Mouse (Mus musculus) midbrain, embryonic 14.5 days (tissue): ENCODE data around the gene Gabrb1. TPM values are rescaled to one million over a fixed set of nuclear protein-coding genes. Genes with fewer than 3 reads are reported as not detected.
"Not testable (repeated sequence)": the region's sequence is repeated elsewhere in the genome, so short reads cannot be mapped to it uniquely, and the experiment has no call there.

Source experiments
- ATAC-seq: fragments of 200-750 bp; cut with Nextera tagmentation; 2 replicates; pipeline ENCODE4 v1.8.0; 2017; ENCODE audit warnings: moderate number of reproducible peaks, moderate library complexity; ENCODE audit not compliant: low FRiP score, low TSS enrichment
- DNase-seq: peaks from one replicate; pipeline ENCODE4 v3.0.0-alpha.2; 2015
- H3K27ac ChIP-seq: fragments of 300-500 bp; sonication (generic); replicated peaks from 2 replicates; pipeline ENCODE4 v1.5.1; 2014; ENCODE audit warnings: mild to moderate bottlenecking, low read depth, low read length, moderate library complexity
- H3K27me3 ChIP-seq: fragments of 300-500 bp; sonication (generic); 2 replicates; pipeline ENCODE4 v1.6.1; 2014; ENCODE audit warnings: low read length, control low read depth, mixed read lengths; ENCODE audit not compliant: control insufficient read depth, insufficient read depth
- H3K36me3 ChIP-seq: fragments of 300-500 bp; sonication (generic); 2 replicates; pipeline ENCODE4 v1.6.1; 2014; ENCODE audit warnings: low read length, control low read depth; ENCODE audit not compliant: control insufficient read depth, insufficient read depth
- H3K4me1 ChIP-seq: fragments of 300-500 bp; sonication (generic); 2 replicates; pipeline ENCODE4 v1.6.1; 2014; ENCODE audit warnings: mild to moderate bottlenecking, antibody characterized with exemption, low read length, control low read depth; ENCODE audit not compliant: control insufficient read depth, insufficient read depth
- H3K4me2 ChIP-seq: fragments of 300-500 bp; sonication (generic); 2 replicates; pipeline ENCODE4 v1.6.1; 2014; ENCODE audit warnings: mild to moderate bottlenecking, low read length, moderate library complexity
- H3K4me3 ChIP-seq: fragments of 300-500 bp; sonication (generic); replicated peaks from 2 replicates; pipeline ENCODE4 v1.5.1; 2014; ENCODE audit warnings: low read depth, low read length
- H3K9ac ChIP-seq: fragments of 300-500 bp; sonication (generic); replicated peaks from 2 replicates; pipeline ENCODE4 v1.6.1; 2014; ENCODE audit warnings: mild to moderate bottlenecking, low read length, moderate library complexity
- H3K9me3 ChIP-seq: fragments of 300-500 bp; sonication (generic); 2 replicates; pipeline ENCODE4 v1.6.1; 2016; ENCODE audit warnings: low read length, control low read depth, mixed read lengths; ENCODE audit not compliant: control insufficient read depth
- WGBS: fragments of 180-500 bp; shearing (Covaris S2); extraction: QIAGEN DNeasy Blood & Tissue Kit; methylation state at CpG from one replicate; pipeline ENCODE4 v1.1.7; 2014; 5-methylcytosine and 5-hydroxymethylcytosine counted together
- polyA plus RNA-seq: library from polyadenylated mRNA; unstranded; fragments of >200 nt; fragmentation: Nextera tagmentation; extraction: Ambion mirVana; gene quantifications from 2 replicates; pipeline ENCODE4 v1.2.1, GENCODE M21; 2014

Gabrb1 gene
- polyA plus RNA-seq, 1 experiment from 2014 or later: 18.8 TPM

GRCm38 (mm10) chr5:72150870-72151269 lies 493.0 kb downstream of the Gabrb1 start:
- no peak for ATAC-seq
- no peak overlapping the region for H3K4me2 ChIP-seq
- no peak overlapping the region for H3K4me3 ChIP-seq
- no peak for DNase-seq
- no peaks in the 10 kb centered on the region for H3K9me3 ChIP-seq
- H3K4me1 ChIP-seq: 0 out of 2 replicates have a peak, but pooled peaks cover 8% of the 10 kb centered on the region
- no peak overlapping the region for H3K9ac ChIP-seq
- no peaks in the 10 kb centered on the region for H3K27me3 ChIP-seq
- H3K36me3 ChIP-seq: no peaks in the 10 kb centered on the region
- no peak overlapping the region for H3K27ac ChIP-seq
- WGBS: over 99% methylated on average over 5 of the region's 5 CpGs

GRCm38 (mm10) chr5:72155686-72156085 lies 497.8 kb downstream of the Gabrb1 start:
- not testable (repeated sequence) for DNase-seq, H3K4me2 ChIP-seq, ATAC-seq, H3K4me3 ChIP-seq, H3K27ac ChIP-seq, H3K27me3 ChIP-seq, H3K9me3 ChIP-seq, H3K9ac ChIP-seq, H3K4me1 ChIP-seq
- 71% methylated on average over 3 of the region's 3 CpGs for WGBS
- peaks cover 30% of the 10 kb centered on the region for H3K36me3 ChIP-seq

- Histone ChIP-seq H3K4me1 (no peaks in the 10 kb centered on the region), H3K9me3 (no peaks in the 10 kb centered on the region), H3K9ac (no peak overlapping the region), H3K36me3 (peaks cover 39% of the 10 kb centered on the region), H3K4me2 (no peak overlapping the region), H3K4me3 (no peak overlapping the region), H3K27ac (no peak overlapping the region), H3K27me3 (no peaks in the 10 kb centered on the region)
- DNase-seq (no peak), ATAC-seq (no peak)
- WGBS: 98% methylated on average over 5 of the region's 5 CpGs
These were observed 498.7 kb downstream of the Gabrb1 start for GRCm38 (mm10) chr5:72156598-72156997.

GRCm38 (mm10) chr5:72158667-72159066 lies 500.8 kb downstream of the Gabrb1 start:
- WGBS: 95% methylated on average over 12 of the region's 12 CpGs
- Histone ChIP-seq H3K27me3 (no peaks in the 10 kb centered on the region), H3K4me1 (no peaks in the 10 kb centered on the region), H3K9me3 (no peaks in the 10 kb centered on the region), H3K36me3 (peaks cover 53% of the 10 kb centered on the region), H3K4me2 (no peak overlapping the region), H3K9ac (no peak overlapping the region), H3K4me3 (no peak overlapping the region), H3K27ac (no peak overlapping the region)
- DNase-seq (no peak), ATAC-seq (no peak)

GRCm38 (mm10) chr5:72159537-72159936 lies 501.6 kb downstream of the Gabrb1 start:
- ATAC-seq (no peak), DNase-seq (peak; percentile 26)
- H3K27ac ChIP-seq: no peak overlapping the region; the same call in 1 of the 2 replicates
- no peaks in the 10 kb centered on the region for H3K9me3 ChIP-seq
- H3K4me3 ChIP-seq: no peak overlapping the region
- H3K4me1 ChIP-seq: no peaks in the 10 kb centered on the region
- no peak overlapping the region for H3K9ac ChIP-seq
- no peak overlapping the region for H3K4me2 ChIP-seq
- WGBS: 75% methylated on average over 6 of the region's 6 CpGs
- peaks cover 53% of the 10 kb centered on the region for H3K36me3 ChIP-seq
- no peaks in the 10 kb centered on the region for H3K27me3 ChIP-seq

GRCm38 (mm10) chr5:72160781-72161485 lies 503.0 kb downstream of the Gabrb1 start:
- DNase-seq: no peak

GRCm38 (mm10) chr5:72162855-72163254 lies 504.9 kb downstream of the Gabrb1 start:
- DNase-seq (no peak), ATAC-seq (no peak)
- 90% methylated on average over 5 of the region's 5 CpGs for WGBS
- Histone ChIP-seq H3K9me3 (no peaks in the 10 kb centered on the region), H3K4me1 (peaks cover 10% of the 10 kb centered on the region), H3K4me3 (no peak overlapping the region), H3K9ac (no peak overlapping the region), H3K27me3 (no peaks in the 10 kb centered on the region), H3K36me3 (peaks cover 44% of the 10 kb centered on the region), H3K27ac (no peak overlapping the region), H3K4me2 (no peak overlapping the region)

More at GRCm38 (mm10) chr5:72160781-72161485, 503.0 kb downstream of the Gabrb1 start:
- Histone ChIP-seq H3K27ac (no peak overlapping the region), H3K27me3 (no peaks in the 10 kb centered on the region), H3K9ac (no peak overlapping the region), H3K4me3 (no peak overlapping the region), H3K4me1 (no peaks in the 10 kb centered on the region), H3K36me3 (peaks cover 53% of the 10 kb centered on the region), H3K4me2 (no peak overlapping the region), H3K9me3 (no peaks in the 10 kb centered on the region)
- no peak for ATAC-seq
- 92% methylated on average over 11 of the region's 11 CpGs for WGBS

- 92% methylated on average over 7 of the region's 7 CpGs for WGBS
- Histone ChIP-seq H3K4me3 (no peak overlapping the region), H3K9ac (no peak overlapping the region), H3K27me3 (no peaks in the 10 kb centered on the region), H3K9me3 (no peaks in the 10 kb centered on the region), H3K36me3 (peaks cover 34% of the 10 kb centered on the region), H3K4me1 (peaks cover 10% of the 10 kb centered on the region), H3K27ac (no peak overlapping the region), H3K4me2 (no peak overlapping the region)
- no peak for ATAC-seq
- no peak for DNase-seq
These were observed 506.5 kb downstream of the Gabrb1 start for GRCm38 (mm10) chr5:72164386-72164785.
